ENCODE assay signal across 16 mouse cellular contexts in the genomic region with DNA sequence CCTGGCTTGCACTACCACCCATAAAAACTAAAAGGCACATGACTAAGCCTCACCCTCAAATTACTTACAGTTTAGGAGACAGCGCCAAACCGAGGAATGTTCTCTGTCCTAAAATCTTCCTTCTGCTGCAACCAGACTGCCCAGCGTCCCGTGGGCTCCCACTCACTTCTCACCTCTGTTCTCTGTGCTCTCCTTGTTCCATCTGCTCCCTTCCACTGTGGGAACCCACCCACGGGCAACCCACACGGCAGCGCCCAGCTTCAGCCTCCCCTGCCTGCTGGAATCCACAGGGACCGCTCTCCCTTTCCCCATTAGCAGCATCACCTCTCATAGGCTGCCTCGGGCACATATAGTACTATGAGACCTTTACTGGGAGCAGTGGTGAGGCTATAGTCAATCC. TPM values are rescaled to one million over a fixed set of nuclear protein-coding genes. Genes with fewer than 3 reads are reported as not detected.
A peak's percentile ranks its signal among the peaks of the same experiment; 100 is the strongest.
DNase-seq lines count a peak whose midpoint lies in the region; ATAC-seq lines count a peak whose summit lies in the region.
"Had no signal": no experiment of that assay in that cellular context is flagged by ENCODE, and none has a peak within 500 bp of the region (broad histone marks: within the 10 kb centered on the region; RNA-seq: fewer than 3 reads in every experiment).

No protein-coding gene starts in this region.

- peaks cover 6% of the 10 kb centered on the region for H3K27me3 ChIP-seq in embryonic facial prominence, embryonic 14.5 days (replicated peaks; ENCODE audit: control insufficient read depth, insufficient read depth, low read length)
- H3K27me3 ChIP-seq in midbrain, embryonic 16.5 days (ENCODE audit: control insufficient read depth, insufficient read depth, low read depth, low read length) = no peaks in the 10 kb centered on the region
- H3K27me3 ChIP-seq: intestine, embryonic 15.5 days had no signal

- 79% methylated on average over 9 of the region's 9 CpGs for WGBS in embryonic facial prominence, embryonic 14.5 days
- 91% methylated on average over 9 of the region's 9 CpGs for WGBS in midbrain, embryonic 16.5 days

- 0 out of 2 replicates have a peak overlapping the region, but pooled peaks have one; percentile 29 for H3K27ac ChIP-seq in embryonic facial prominence, embryonic 14.5 days (replicated peaks; ENCODE audit: low read depth, low read length)
- no peak overlapping the region for H3K27ac ChIP-seq in midbrain, embryonic 16.5 days (ENCODE audit: low read length)
- H3K27ac ChIP-seq: intestine, embryonic 15.5 days; liver, embryonic 13.5 days had no signal

- intact Hi-C loops in left cerebral cortex, postnatal 4 days (cut with DNase I) = no loop called here

- H3K4me1 ChIP-seq in embryonic facial prominence, embryonic 14.5 days (ENCODE audit: control insufficient read depth, insufficient read depth, low read length) = peaks cover 34% of the 10 kb centered on the region
- H3K4me1 ChIP-seq in midbrain, embryonic 16.5 days (ENCODE audit: control insufficient read depth, insufficient read depth, low read length) = peaks cover 36% of the 10 kb centered on the region

- no peak overlapping the region for H3K4me2 ChIP-seq in embryonic facial prominence, embryonic 14.5 days (ENCODE audit: low read depth, low read length)
- no peak overlapping the region for H3K4me2 ChIP-seq in midbrain, embryonic 16.5 days (ENCODE audit: low read length)
- H3K4me2 ChIP-seq: intestine, embryonic 15.5 days; liver, embryonic 13.5 days had no signal

- no peaks in the 10 kb centered on the region for H3K36me3 ChIP-seq in embryonic facial prominence, embryonic 14.5 days (ENCODE audit: control insufficient read depth, insufficient read depth, low read length)
- no peaks in the 10 kb centered on the region for H3K36me3 ChIP-seq in midbrain, embryonic 16.5 days (ENCODE audit: control insufficient read depth, insufficient read depth, low read length)
- H3K36me3 ChIP-seq: intestine, embryonic 15.5 days; liver, embryonic 13.5 days had no signal

- H3K4me3 ChIP-seq in embryonic facial prominence, embryonic 14.5 days (ENCODE audit: low read depth, low read length) = no peak overlapping the region
- no peak overlapping the region for H3K4me3 ChIP-seq in midbrain, embryonic 16.5 days (ENCODE audit: low read depth, low read length)
- H3K4me3 ChIP-seq: intestine, embryonic 15.5 days; liver, embryonic 13.5 days had no signal

- no peak overlapping the region for H3K9ac ChIP-seq in embryonic facial prominence, embryonic 14.5 days (ENCODE audit: low read depth, low read length)
- H3K9ac ChIP-seq in midbrain, embryonic 16.5 days (ENCODE audit: low read depth, low read length) = no peak overlapping the region
- H3K9ac ChIP-seq: intestine, embryonic 15.5 days; liver, embryonic 13.5 days had no signal

- peak; percentile 61 for DNase-seq in left cerebral cortex, adult 11 months (ENCODE audit: low spot score)
- no peak for DNase-seq in left cerebral cortex, postnatal 4 days
- no peak for DNase-seq in embryonic facial prominence, embryonic 14.5 days (ENCODE audit: low spot score)
- peak; percentile 60 to 65 for DNase-seq in layer of hippocampus, adult 8-10 months (ENCODE audit: low spot score in 2 of 2)
- DNase-seq in right cerebral cortex, postnatal 36 days (ENCODE audit: low spot score in 2 of 2) = peak; percentile 80 to 88
- DNase-seq: adrenal gland, adult 2 months; liver, embryonic 13.5 days had no signal

- ATAC-seq in embryonic facial prominence, embryonic 14.5 days (ENCODE audit: low read depth) = no peak
- no peak for ATAC-seq in monocyte, adult 5-6 weeks (replicated peaks; ENCODE audit: insufficient number of reproducible peaks, low FRiP score, low TSS enrichment, poor library complexity, severe bottlenecking)
- ATAC-seq in activated CD4-positive, CD25-positive, alpha-beta regulatory T cell, adult 4 months = no peak
- no peak for ATAC-seq in midbrain, embryonic 16.5 days
- ATAC-seq: Patski had no signal

- no peaks in the 10 kb centered on the region for H3K9me3 ChIP-seq in embryonic facial prominence, embryonic 14.5 days (ENCODE audit: control insufficient read depth, low read length)
- H3K9me3 ChIP-seq in midbrain, embryonic 16.5 days (replicated peaks; ENCODE audit: control insufficient read depth, low read length, poor library complexity, severe bottlenecking) = no peaks in the 10 kb centered on the region
- H3K9me3 ChIP-seq: intestine, embryonic 15.5 days; liver, embryonic 13.5 days had no signal

RNA-seq across cellular contexts. Expression of gene Rab15, which starts 3.8 kb away (rescaled TPM):
- 100 to 1,000 TPM; 102 to 111 TPM for total RNA-seq in left cerebral cortex, postnatal 4 days (2021)
- polyA plus RNA-seq in embryonic facial prominence, embryonic 14.5 days (2014; fragmentation: Nextera tagmentation; extraction: Ambion mirVana) = 26.5 and 27.7 TPM in 2 replicates
- 100 to 1,000 TPM; 153 to 196 (median 173) TPM for total RNA-seq in layer of hippocampus, adult 8-10 months (2022)
- not detected in 3 replicates for total RNA-seq in monocyte, adult 5-6 weeks (2017)
- not detected for polyA plus RNA-seq in activated CD4-positive, CD25-positive, alpha-beta regulatory T cell, adult 4 months (2017; shearing (Covaris generic))
- polyA plus RNA-seq in midbrain, embryonic 16.5 days (2015; fragmentation: Nextera tagmentation; extraction: Ambion mirVana) = 52.1 and 53.8 TPM in 2 replicates
- total RNA-seq: granulocyte monocyte progenitor cell, adult 5-6 weeks; megakaryocyte-erythroid progenitor cell, adult 5-6 weeks had no signal

RNA-seq across cellular contexts. Expression of gene Gpx2, which starts 23.6 kb away (rescaled TPM):
- not detected for total RNA-seq in left cerebral cortex, postnatal 4 days (2021)
- 4.2 and 6.8 TPM in 2 replicates for polyA plus RNA-seq in embryonic facial prominence, embryonic 14.5 days (2014; fragmentation: Nextera tagmentation; extraction: Ambion mirVana)
- under 1 TPM in 2 of 4 experiments, not detected in 2; 0.68 to 0.81 TPM for total RNA-seq in layer of hippocampus, adult 8-10 months (2022)
- total RNA-seq in monocyte, adult 5-6 weeks (2017) = not detected in 3 replicates
- polyA plus RNA-seq in activated CD4-positive, CD25-positive, alpha-beta regulatory T cell, adult 4 months (2017; shearing (Covaris generic)) = not detected
- 0.11 TPM in 1 of 2 replicates, not detected in the other for polyA plus RNA-seq in midbrain, embryonic 16.5 days (2015; fragmentation: Nextera tagmentation; extraction: Ambion mirVana)
- total RNA-seq: adrenal gland, adult 2 months; granulocyte monocyte progenitor cell, adult 5-6 weeks; heart, postnatal 25 days; megakaryocyte-erythroid progenitor cell, adult 5-6 weeks had no signal
- polyA plus RNA-seq: adrenal gland, adult 2 months; liver, embryonic 13.5 days; Patski; testis, adult 2 months had no signal

RNA-seq across cellular contexts. Expression of gene Fntb, which starts 53.5 kb away (rescaled TPM):
- total RNA-seq in left cerebral cortex, postnatal 4 days (2021) = 10 to 100 TPM; 30.6 to 33.0 TPM
- polyA plus RNA-seq in embryonic facial prominence, embryonic 14.5 days (2014; fragmentation: Nextera tagmentation; extraction: Ambion mirVana) = 41.4 and 44.6 TPM in 2 replicates
- total RNA-seq in layer of hippocampus, adult 8-10 months (2022) = 10 to 100 TPM; 22.7 to 24.8 (median 24.3) TPM
- total RNA-seq in monocyte, adult 5-6 weeks (2017) = 1.4 to 8.8 TPM (median 6.4 TPM) in 3 replicates
- polyA plus RNA-seq in activated CD4-positive, CD25-positive, alpha-beta regulatory T cell, adult 4 months (2017; shearing (Covaris generic)) = 10 to 100 TPM; 16.5 to 22.9 TPM
- polyA plus RNA-seq in midbrain, embryonic 16.5 days (2015; fragmentation: Nextera tagmentation; extraction: Ambion mirVana) = 41.6 and 42.9 TPM in 2 replicates

RNA-seq across cellular contexts. Expression of gene Churc1, which starts 53.6 kb away (rescaled TPM):
- total RNA-seq in left cerebral cortex, postnatal 4 days (2021) = 10 to 100 TPM; 35.2 to 42.6 TPM
- polyA plus RNA-seq in embryonic facial prominence, embryonic 14.5 days (2014; fragmentation: Nextera tagmentation; extraction: Ambion mirVana) = 88.8 and 99.4 TPM in 2 replicates
- 10 to 100 TPM; 32.5 to 43.5 (median 37.7) TPM for total RNA-seq in layer of hippocampus, adult 8-10 months (2022)
- total RNA-seq in monocyte, adult 5-6 weeks (2017) = 42.5 to 61.0 TPM (median 52.8 TPM) in 3 replicates
- polyA plus RNA-seq in activated CD4-positive, CD25-positive, alpha-beta regulatory T cell, adult 4 months (2017; shearing (Covaris generic)) = 100 to 1,000 TPM; 149 to 159 TPM
- 108 and 118 TPM in 2 replicates for polyA plus RNA-seq in midbrain, embryonic 16.5 days (2015; fragmentation: Nextera tagmentation; extraction: Ambion mirVana)

Comparison
In these comparisons a context has a peak if more than half of its experiments do, and no peak if none do; other contexts are left out.
1. DNase-seq: peak in left cerebral cortex, adult 11 months (single experiment), layer of hippocampus, adult 8-10 months (2 of 2) and right cerebral cortex, postnatal 36 days (2 of 2); none in left cerebral cortex, postnatal 4 days (single experiment) and embryonic facial prominence, embryonic 14.5 days (single experiment).
2. RNA of gene Rab15, which starts 3.8 kb away (total RNA-seq): 153 to 196 TPM in layer of hippocampus, adult 8-10 months and 102 to 111 TPM in left cerebral cortex, postnatal 4 days; not detected in monocyte, adult 5-6 weeks; every median in the first group is over 100 times any median in the second.